Mouse (Mus musculus): ENCODE results near the gene Tead1.

The Tead1 gene

GRCm38 (mm10) chr7:112937089-112937488 lies 258.0 kb downstream of the Tead1 start:
- no peak for DNase-seq

GRCm38 (mm10) chr7:112938959-112939358 lies 259.8 kb downstream of the Tead1 start:
- DNase-seq, result no peak

- DNase-seq, result no peak
Observed at GRCm38 (mm10) chr7:112942567-112942966, 263.4 kb downstream of the Tead1 start.

- DNase-seq, result no peak
Observed at GRCm38 (mm10) chr7:112943056-112943455, 263.9 kb downstream of the Tead1 start.

DNA sequence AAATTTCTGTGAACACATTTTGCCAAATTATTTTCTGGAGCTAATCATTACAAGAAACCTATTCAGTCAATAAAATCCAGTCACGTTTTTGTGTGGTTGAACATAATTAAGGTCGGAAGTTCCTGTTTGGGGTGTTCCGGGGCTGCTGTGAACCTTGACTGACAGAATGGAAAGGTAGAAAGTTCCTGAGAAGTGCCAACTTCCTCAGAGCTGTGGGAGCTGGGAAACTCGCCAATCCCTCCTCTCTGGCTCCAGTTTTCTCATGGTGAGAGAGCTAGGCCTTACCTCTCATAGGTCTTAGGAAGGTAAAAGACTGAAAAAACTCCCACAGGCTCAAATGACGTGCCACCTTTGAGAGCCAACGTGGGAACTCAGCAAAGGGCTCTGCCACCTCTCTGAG lies 267.6 kb downstream of the Tead1 start:
- DNase-seq, result no peak

DNA sequence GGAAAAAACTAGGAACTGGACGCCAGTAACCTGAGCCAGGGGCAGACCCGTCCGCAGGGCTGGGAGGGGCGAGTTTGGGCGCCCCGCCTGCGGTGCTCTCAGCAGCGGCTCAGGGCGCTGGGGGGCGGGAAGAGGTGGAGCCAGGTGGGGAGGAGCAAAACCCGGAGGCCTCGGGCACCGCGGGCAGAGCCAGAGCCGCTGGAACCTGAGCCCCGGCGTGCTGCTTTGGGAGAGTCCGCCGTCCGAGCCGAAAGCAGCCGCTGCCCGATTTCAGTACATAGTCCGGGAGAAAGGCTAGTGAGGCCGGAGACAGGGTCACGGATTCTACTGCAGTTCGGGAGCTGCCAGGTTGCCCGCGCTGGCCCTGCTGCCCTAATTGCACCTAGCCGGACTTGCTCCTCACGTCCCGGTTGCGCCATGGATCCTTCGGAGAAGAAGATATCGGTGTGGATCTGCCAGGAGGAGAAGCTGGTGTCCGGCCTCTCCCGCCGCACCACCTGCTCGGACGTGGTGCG lies 274.7 kb downstream of the Tead1 start, which contains the start of gene Rassf10:
Gene Rassf10, plus strand, starts transcription at position 186 of the 515 bp plus-strand sequence.
- no peak for DNase-seq

DNA sequence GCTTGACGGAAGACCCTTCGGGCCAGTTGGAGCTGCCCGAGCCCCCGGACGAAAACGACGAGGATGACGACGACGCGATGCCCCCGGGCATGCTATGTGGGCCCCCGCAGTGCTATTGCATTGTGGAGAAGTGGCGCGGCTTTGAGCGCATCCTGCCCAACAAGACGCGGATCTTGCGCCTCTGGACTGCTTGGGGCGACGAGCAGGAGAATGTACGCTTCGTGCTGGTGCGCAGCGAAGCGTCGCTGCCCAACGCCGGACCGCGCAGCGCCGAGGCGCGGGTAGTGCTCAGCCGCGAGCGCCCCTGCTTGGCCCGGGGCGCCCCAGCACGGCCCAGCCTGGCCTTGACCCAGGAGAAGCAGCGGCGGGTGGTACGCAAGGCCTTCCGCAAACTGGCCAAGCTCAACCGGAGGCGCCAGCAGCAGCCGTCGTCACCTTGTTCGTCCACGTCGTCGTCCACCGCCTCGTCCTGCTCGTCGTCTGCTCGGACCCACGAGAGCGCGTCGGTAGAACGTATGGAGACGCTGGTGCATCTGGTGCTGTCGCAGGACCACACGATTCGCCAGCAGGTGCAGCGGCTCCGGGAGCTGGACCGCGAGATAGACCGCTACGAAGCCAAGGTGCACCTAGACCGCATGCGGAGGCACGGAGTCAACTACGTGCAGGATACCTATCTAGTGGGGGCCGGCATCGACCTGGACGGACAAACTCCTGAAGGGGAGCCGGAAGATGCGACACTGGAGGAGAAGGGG lies 275.4 kb downstream of the Tead1 start:
- DNase-seq, result no peak

DNA sequence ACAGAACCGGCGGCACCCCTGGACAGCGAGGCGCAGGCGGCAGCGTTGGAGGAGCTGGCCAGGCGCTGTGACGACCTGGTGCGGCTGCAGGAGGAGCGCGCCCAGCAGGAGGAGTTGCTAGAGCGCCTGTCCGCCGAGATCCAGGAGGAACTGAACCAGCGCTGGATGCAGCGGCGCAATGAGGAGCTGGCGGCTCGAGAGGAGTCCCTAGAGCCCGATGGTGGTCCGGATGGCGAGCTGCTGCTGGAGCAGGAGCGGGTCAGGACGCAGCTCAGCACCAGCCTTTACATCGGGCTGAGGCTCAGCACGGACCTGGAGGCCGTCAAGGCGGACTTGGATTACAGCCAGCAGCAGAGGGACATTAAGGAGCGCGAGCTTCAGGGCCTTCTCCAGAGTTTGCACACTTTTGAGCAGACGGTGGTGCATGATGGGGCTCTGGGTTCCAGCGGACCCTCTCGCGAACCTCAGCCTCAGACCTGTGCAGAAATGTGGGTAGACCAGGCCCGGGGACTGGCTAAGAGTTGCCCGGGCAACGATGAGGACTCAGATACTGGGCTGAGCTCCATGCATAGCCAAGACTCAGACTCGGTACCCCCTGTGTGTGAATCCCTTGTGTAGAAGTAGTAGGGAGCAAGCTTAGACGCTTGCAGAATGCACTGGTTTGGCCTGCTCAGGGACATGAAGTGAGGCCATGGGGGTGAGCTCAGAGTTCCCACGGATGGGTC lies 276.1 kb downstream of the Tead1 start:
- DNase-seq, result no peak

- no peak for DNase-seq
Observed at GRCm38 (mm10) chr7:112955955-112956354, 276.8 kb downstream of the Tead1 start.
